Mouse (Mus musculus): ENCODE data around the gene Slc38a5.

The Slc38a5 gene

DNA sequence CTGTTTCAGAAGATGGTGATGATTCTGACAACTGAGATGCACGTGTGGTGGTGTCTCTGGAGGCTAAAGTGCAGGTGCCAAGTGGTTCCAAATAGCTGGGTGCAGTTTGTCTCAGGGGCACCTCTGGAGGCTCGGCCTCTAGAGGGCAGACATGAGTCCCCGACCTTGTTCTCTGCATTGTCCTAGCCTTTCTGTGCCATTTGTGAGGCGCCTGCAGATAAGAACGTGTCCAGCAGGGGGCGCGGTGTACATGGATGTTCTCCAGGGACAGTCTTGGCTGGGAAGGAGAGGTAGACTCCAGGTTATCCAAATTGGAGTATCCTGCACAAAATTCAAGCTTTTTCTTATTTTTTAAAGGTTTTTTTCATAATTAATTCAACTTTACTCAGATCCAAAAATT, 44.0 kb downstream of the Slc38a5 start:
- peak; percentile 57 for DNase-seq (ENCODE audit: low read depth)

DNA sequence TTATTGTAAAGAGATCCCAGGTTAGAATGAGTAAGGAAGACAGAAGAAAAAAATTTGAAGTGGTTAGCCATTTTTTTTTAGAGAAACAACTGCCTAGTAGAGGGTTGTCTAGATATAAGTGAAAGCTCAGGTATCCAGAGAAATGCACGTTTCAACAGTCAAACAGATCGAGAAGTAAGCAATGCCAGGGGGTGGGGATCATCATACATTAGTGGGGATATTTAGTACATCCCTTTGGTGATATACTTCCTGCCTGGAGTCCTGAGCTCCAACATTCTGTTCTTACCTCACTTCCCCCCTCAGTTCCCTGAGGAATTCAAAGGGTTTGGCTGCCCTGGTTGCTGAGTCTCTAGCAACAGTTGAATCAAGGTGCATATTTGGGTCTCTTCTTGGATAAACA, 56.2 kb downstream of the Slc38a5 start, which contains the start of gene Ssxb10:
Gene Ssxb10 (plus strand): TSS at position 301 of the 400 bp plus-strand sequence.
- no peak for DNase-seq (ENCODE audit: low read depth)

All from c-Kit-positive CD71-positive TER-119-negative erythroid progenitor cells, embryonic 14.5 days (primary cell).